ENCODE assay signal across 18 mouse cellular contexts in genomic region chr13:110008539-110008938, GRCm38 (mm10).
DNase-seq lines count a peak whose midpoint lies in the region; ATAC-seq and TF ChIP-seq lines count a peak whose summit lies in the region.
"Had no signal": no experiment of that assay in that cellular context is flagged by ENCODE, and none has a peak within 500 bp of the region (broad histone marks: within the 10 kb centered on the region; RNA-seq: fewer than 3 reads in every experiment).

No protein-coding gene starts in this region.

- no peaks in the 10 kb centered on the region for H3K36me3 ChIP-seq in hindbrain, embryonic 11.5 days (ENCODE audit: control insufficient read depth, insufficient read depth, low read length)
- no peaks in the 10 kb centered on the region for H3K36me3 ChIP-seq in hindbrain, embryonic 10.5 days
- no peaks in the 10 kb centered on the region for H3K36me3 ChIP-seq in hindbrain, embryonic 13.5 days
- no peaks in the 10 kb centered on the region for H3K36me3 ChIP-seq in midbrain, postnatal 0 days (ENCODE audit: insufficient read depth, low read length)
- no peaks in the 10 kb centered on the region for H3K36me3 ChIP-seq in heart, adult 2 months (ENCODE audit: control insufficient read depth, insufficient read depth, low read length)
- H3K36me3 ChIP-seq: heart, embryonic 15.5 days; limb, embryonic 13.5 days; liver, embryonic 15.5 days had no signal

- H3K9me3 ChIP-seq in hindbrain, embryonic 11.5 days (ENCODE audit: control insufficient read depth, low read length): no peaks in the 10 kb centered on the region
- no peaks in the 10 kb centered on the region for H3K9me3 ChIP-seq in hindbrain, embryonic 10.5 days
- H3K9me3 ChIP-seq in hindbrain, embryonic 13.5 days: no peaks in the 10 kb centered on the region
- no peaks in the 10 kb centered on the region for H3K9me3 ChIP-seq in midbrain, postnatal 0 days (ENCODE audit: low read length)
- H3K9me3 ChIP-seq: heart, embryonic 15.5 days; limb, embryonic 13.5 days; liver, embryonic 15.5 days; megakaryocyte, embryonic 14.5 days had no signal

- DNase-seq in hindbrain, embryonic 11.5 days (ENCODE audit: low spot score): peak; percentile 30
- no peak for DNase-seq in hindbrain, embryonic 10.5 days (ENCODE audit: low spot score)
- peak; percentile 80 for DNase-seq in brain, adult 2 months (ENCODE audit: low read depth, low spot score)
- DNase-seq in midbrain, postnatal 0 days (ENCODE audit: low spot score): peak; percentile 72
- no peak for DNase-seq in heart, adult 2 months
- DNase-seq in kidney, postnatal 10 days: no peak
- DNase-seq: adrenal gland, adult 8-10 months; cerebellum, adult 9-10 months; embryo, embryonic 11 days; heart, adult 11 months; lung, postnatal 10 days; thymus, postnatal 4 days had no signal

- H3K4me3 ChIP-seq in hindbrain, embryonic 11.5 days (ENCODE audit: low read depth, low read length): no peak overlapping the region
- no peak overlapping the region for H3K4me3 ChIP-seq in hindbrain, embryonic 10.5 days
- no peak overlapping the region for H3K4me3 ChIP-seq in hindbrain, embryonic 13.5 days
- no peak overlapping the region for H3K4me3 ChIP-seq in midbrain, postnatal 0 days (ENCODE audit: low read depth, low read length)
- H3K4me3 ChIP-seq in heart, adult 2 months: no peak overlapping the region
- H3K4me3 ChIP-seq: heart, embryonic 15.5 days; layer of hippocampus, adult 2 months; limb, embryonic 13.5 days; liver, embryonic 15.5 days; megakaryocyte, embryonic 14.5 days had no signal

- H3K9ac ChIP-seq in hindbrain, embryonic 11.5 days (ENCODE audit: low read depth, low read length): no peak overlapping the region
- H3K9ac ChIP-seq in hindbrain, embryonic 13.5 days: no peak overlapping the region
- no peak overlapping the region for H3K9ac ChIP-seq in midbrain, postnatal 0 days (replicated peaks; ENCODE audit: low read length, poor library complexity, severe bottlenecking)
- no peak overlapping the region for H3K9ac ChIP-seq in heart, adult 2 months (ENCODE audit: low read depth, low read length)
- H3K9ac ChIP-seq: heart, embryonic 15.5 days; limb, embryonic 13.5 days; liver, embryonic 15.5 days had no signal

- H3K4me2 ChIP-seq in hindbrain, embryonic 11.5 days (replicated peaks; ENCODE audit: low read depth, low read length): no peak overlapping the region
- H3K4me2 ChIP-seq in hindbrain, embryonic 13.5 days: peak overlapping the region; percentile 18; the same call in 1 of the 2 replicates
- H3K4me2 ChIP-seq in midbrain, postnatal 0 days (ENCODE audit: low read depth, low read length, poor library complexity, severe bottlenecking): peak overlapping the region; percentile 24; the same call in 1 of the 2 replicates
- H3K4me2 ChIP-seq: heart, embryonic 15.5 days; limb, embryonic 13.5 days; liver, embryonic 15.5 days had no signal

- ATAC-seq in hindbrain, embryonic 11.5 days (ENCODE audit: low FRiP score): no peak
- ATAC-seq in hindbrain, embryonic 13.5 days (ENCODE audit: low FRiP score): peak; percentile 71; the same call in 1 of the 2 replicates
- ATAC-seq in midbrain, postnatal 0 days (ENCODE audit: low FRiP score): peak; percentile 78

- H3K4me1 ChIP-seq in hindbrain, embryonic 11.5 days (replicated peaks; ENCODE audit: control insufficient read depth, insufficient read depth, low read length): no peaks in the 10 kb centered on the region; the same call in 1 of the 2 replicates
- peaks cover 12% of the 10 kb centered on the region for H3K4me1 ChIP-seq in hindbrain, embryonic 10.5 days (replicated peaks)
- peaks cover 27% of the 10 kb centered on the region for H3K4me1 ChIP-seq in hindbrain, embryonic 13.5 days (replicated peaks)
- H3K4me1 ChIP-seq in midbrain, postnatal 0 days (ENCODE audit: insufficient read depth, low read length): no peaks in the 10 kb centered on the region; the same call in 1 of the 2 replicates
- no peaks in the 10 kb centered on the region for H3K4me1 ChIP-seq in heart, adult 2 months (ENCODE audit: control insufficient read depth, insufficient read depth, low read length)
- H3K4me1 ChIP-seq: limb, embryonic 13.5 days; liver, embryonic 15.5 days; megakaryocyte, embryonic 14.5 days had no signal

- TF ChIP-seq CTCF in midbrain, postnatal 0 days (IDR thresholded peaks at IDR 0.05): no peak
- no peak for TF ChIP-seq CTCF in heart, adult 2 months (IDR thresholded peaks at IDR 0.05)

- TF ChIP-seq EP300 in heart, adult 2 months (IDR thresholded peaks at IDR 0.05; ENCODE audit: insufficient read depth, low read depth, low read length): no peak

- 42% methylated on average over 8 of the region's 8 CpGs for WGBS in hindbrain, embryonic 11.5 days
- WGBS in hindbrain, embryonic 10.5 days: 48% methylated on average over 8 of the region's 8 CpGs
- 20% methylated on average over 8 of the region's 8 CpGs for WGBS in hindbrain, embryonic 13.5 days
- 12% methylated on average over 8 of the region's 8 CpGs for WGBS in midbrain, postnatal 0 days
- WGBS in heart, adult 2 months: 89% methylated on average over 8 of the region's 8 CpGs

- TF ChIP-seq POLR2A in heart, adult 2 months (IDR thresholded peaks at IDR 0.05; ENCODE audit: insufficient read depth, low read depth, low read length): no peak

- H3K79me2 ChIP-seq in heart, adult 2 months (replicated peaks; ENCODE audit: control insufficient read depth, insufficient read depth, low read length): no peaks in the 10 kb centered on the region

- H3K27ac ChIP-seq in hindbrain, embryonic 11.5 days (ENCODE audit: low read depth, low read length): no peak overlapping the region
- H3K27ac ChIP-seq in hindbrain, embryonic 10.5 days: no peak overlapping the region
- H3K27ac ChIP-seq in hindbrain, embryonic 13.5 days: peak overlapping the region; percentile 68
- H3K27ac ChIP-seq in midbrain, postnatal 0 days (ENCODE audit: low read depth, low read length): peak overlapping the region; percentile 66
- H3K27ac ChIP-seq in heart, adult 2 months: no peak overlapping the region
- H3K27ac ChIP-seq: heart, embryonic 15.5 days; layer of hippocampus, adult 2 months; limb, embryonic 13.5 days; liver, embryonic 15.5 days had no signal

- intact Hi-C loops in heart, adult 2 months (cut with DNase I): no loop called here

- no peaks in the 10 kb centered on the region for H3K27me3 ChIP-seq in hindbrain, embryonic 11.5 days (ENCODE audit: control insufficient read depth, insufficient read depth, low read length)
- H3K27me3 ChIP-seq in hindbrain, embryonic 10.5 days (ENCODE audit: insufficient read depth, poor library complexity, severe bottlenecking): peaks cover 2% of the 10 kb centered on the region; the same call in 1 of the 2 replicates
- no peaks in the 10 kb centered on the region for H3K27me3 ChIP-seq in hindbrain, embryonic 13.5 days
- no peaks in the 10 kb centered on the region for H3K27me3 ChIP-seq in midbrain, postnatal 0 days (ENCODE audit: insufficient read depth, low read length)
- H3K27me3 ChIP-seq in heart, adult 2 months (ENCODE audit: control insufficient read depth, insufficient read depth, low read length): 0 out of 2 replicates have a peak, but pooled peaks cover 1% of the 10 kb centered on the region

Comparison
In these comparisons a context has a peak if more than half of its experiments do, and no peak if none do; other contexts are left out.
1. DNase-seq: peak in hindbrain, embryonic 11.5 days (single experiment), brain, adult 2 months (single experiment) and midbrain, postnatal 0 days (single experiment); none in hindbrain, embryonic 10.5 days (single experiment), heart, adult 2 months (0 of 2) and kidney, postnatal 10 days (single experiment).
2. H3K27ac ChIP-seq: peak in hindbrain, embryonic 13.5 days (single experiment) and midbrain, postnatal 0 days (single experiment); none in hindbrain, embryonic 11.5 days (single experiment), hindbrain, embryonic 10.5 days (single experiment) and heart, adult 2 months (single experiment).